Mouse (Mus musculus): ENCODE results near the gene Ncor2. TPM values are rescaled to one million over a fixed set of nuclear protein-coding genes. Genes with fewer than 3 reads are reported as not detected.

Gene Ncor2
- polyA plus RNA-seq, 1 experiment: 7.2 TPM

GRCm38 (mm10) chr5:125180630-125181263 is 1.7 kb upstream of the Ncor2 start:
- TF ChIP-seq TAL1 (IDR thresholded peaks at IDR 0.05; ENCODE audit: low read length): no peak
- TF ChIP-seq GATA1 (IDR thresholded peaks at IDR 0.05; ENCODE audit: low read length): no peak
- Histone ChIP-seq H3K9me3 (ENCODE audit: control insufficient read depth, low read length) (no peaks in the 10 kb centered on the region), H3K36me3 (ENCODE audit: control insufficient read depth) (no peaks in the 10 kb centered on the region), H3K4me1 (ENCODE audit: control insufficient read depth) (peaks cover 34% of the 10 kb centered on the region), H3K27me3 (ENCODE audit: control insufficient read depth) (peaks cover 29% of the 10 kb centered on the region), H3K4me3 (replicated peaks) (no peak overlapping the region)

- no peak for TF ChIP-seq GATA1 (IDR thresholded peaks at IDR 0.05; ENCODE audit: low read length)
- no peak for TF ChIP-seq TAL1 (IDR thresholded peaks at IDR 0.05; ENCODE audit: low read length)
- Histone ChIP-seq H3K27me3 (ENCODE audit: control insufficient read depth) (peaks cover 29% of the 10 kb centered on the region), H3K9me3 (ENCODE audit: control insufficient read depth, low read length) (no peaks in the 10 kb centered on the region), H3K4me1 (ENCODE audit: control insufficient read depth) (peaks cover 34% of the 10 kb centered on the region), H3K4me3 (replicated peaks) (peak overlapping the region; percentile 72), H3K36me3 (ENCODE audit: control insufficient read depth) (no peaks in the 10 kb centered on the region)
Measured at GRCm38 (mm10) chr5:125179735-125180629, 963 bp upstream of the Ncor2 start.

GRCm38 (mm10) chr5:125178171-125179006 is 630 bp downstream of the Ncor2 start:
- Histone ChIP-seq H3K4me1 (ENCODE audit: control insufficient read depth) (peaks cover 36% of the 10 kb centered on the region), H3K9me3 (ENCODE audit: control insufficient read depth, low read length) (no peaks in the 10 kb centered on the region), H3K4me3 (replicated peaks) (peak overlapping the region; percentile 72), H3K36me3 (ENCODE audit: control insufficient read depth) (no peaks in the 10 kb centered on the region), H3K27me3 (ENCODE audit: control insufficient read depth) (peaks cover 15% of the 10 kb centered on the region)
- TF ChIP-seq GATA1 (IDR thresholded peaks at IDR 0.05; ENCODE audit: low read length) (no peak), TAL1 (IDR thresholded peaks at IDR 0.05; ENCODE audit: low read length) (no peak)

GRCm38 (mm10) chr5:125177481-125178134 is 1.4 kb downstream of the Ncor2 start:
- TF ChIP-seq TAL1 (IDR thresholded peaks at IDR 0.05; ENCODE audit: low read length) (no peak), GATA1 (IDR thresholded peaks at IDR 0.05; ENCODE audit: low read length) (no peak)
- Histone ChIP-seq H3K36me3 (ENCODE audit: control insufficient read depth) (no peaks in the 10 kb centered on the region), H3K4me1 (ENCODE audit: control insufficient read depth) (peaks cover 40% of the 10 kb centered on the region), H3K9me3 (ENCODE audit: control insufficient read depth, low read length) (no peaks in the 10 kb centered on the region), H3K27me3 (ENCODE audit: control insufficient read depth) (peaks cover 14% of the 10 kb centered on the region), H3K4me3 (replicated peaks) (peak overlapping the region; percentile 72)

- Histone ChIP-seq H3K9me3 (ENCODE audit: control insufficient read depth, low read length) (no peaks in the 10 kb centered on the region), H3K4me1 (ENCODE audit: control insufficient read depth) (peaks cover 40% of the 10 kb centered on the region), H3K4me3 (replicated peaks) (no peak overlapping the region), H3K27me3 (ENCODE audit: control insufficient read depth) (peaks cover 14% of the 10 kb centered on the region), H3K36me3 (ENCODE audit: control insufficient read depth) (no peaks in the 10 kb centered on the region)
- TF ChIP-seq GATA1 (IDR thresholded peaks at IDR 0.05; ENCODE audit: low read length): no peak
Measured at GRCm38 (mm10) chr5:125176864-125177263, 2.2 kb downstream of the Ncor2 start.

GRCm38 (mm10) chr5:125176370-125176766 is 2.7 kb downstream of the Ncor2 start:
- H3K9me3 ChIP-seq (ENCODE audit: control insufficient read depth, low read length): no peaks in the 10 kb centered on the region
- no peak overlapping the region for H3K4me3 ChIP-seq (replicated peaks)
- TF ChIP-seq GATA1 (IDR thresholded peaks at IDR 0.05; ENCODE audit: low read length) (no peak), TAL1 (IDR thresholded peaks at IDR 0.05; ENCODE audit: low read length) (no peak)
- peaks cover 14% of the 10 kb centered on the region for H3K27me3 ChIP-seq (ENCODE audit: control insufficient read depth)
- peaks cover 40% of the 10 kb centered on the region for H3K4me1 ChIP-seq (ENCODE audit: control insufficient read depth)
- no peaks in the 10 kb centered on the region for H3K36me3 ChIP-seq (ENCODE audit: control insufficient read depth)

GRCm38 (mm10) chr5:125175673-125176369 is 3.2 kb downstream of the Ncor2 start:
- TF ChIP-seq TAL1 (IDR thresholded peaks at IDR 0.05; ENCODE audit: low read length): no peak
- no peak for TF ChIP-seq GATA1 (IDR thresholded peaks at IDR 0.05; ENCODE audit: low read length)
- Histone ChIP-seq H3K4me1 (ENCODE audit: control insufficient read depth) (peaks cover 40% of the 10 kb centered on the region), H3K27me3 (ENCODE audit: control insufficient read depth) (peaks cover 14% of the 10 kb centered on the region), H3K9me3 (ENCODE audit: control insufficient read depth, low read length) (no peaks in the 10 kb centered on the region), H3K4me3 (replicated peaks) (no peak overlapping the region), H3K36me3 (ENCODE audit: control insufficient read depth) (no peaks in the 10 kb centered on the region)
